Mouse (Mus musculus): ENCODE measurements around the gene Stac2. TPM values are rescaled to one million over a fixed set of nuclear protein-coding genes. Genes with fewer than 3 reads are reported as not detected.

The Stac2 gene
- total and polyA plus RNA-seq, 3 experiments, result 0.07 TPM; not detected in 2

- Histone ChIP-seq H3K4me2 (ENCODE audit: insufficient read depth, low read depth, poor library complexity, severe bottlenecking) (peak overlapping the region; percentile 37; the same call in 1 of the 2 replicates), H3K4me3 (replicated peaks in 1 of 3; ENCODE audit: low read depth in 2 of 3, low read length in 2 of 3, poor library complexity in 1 of 3) (peak overlapping the region in 1 of 3 experiments; percentile 2), H3K9ac (ENCODE audit: insufficient read depth, low read depth) (no peak overlapping the region), H3K79me2 (replicated peaks; ENCODE audit: control insufficient read depth, extremely low read depth, insufficient read depth, poor library complexity, severe bottlenecking) (no peaks in the 10 kb centered on the region), H3K27me3 (replicated peaks) (no peaks in the 10 kb centered on the region), H3K4me1 (ENCODE audit: control insufficient read depth in 1 of 2, insufficient read depth in 2 of 2) (peaks cover 2 to 9% of the 10 kb centered on the region in 2 experiments; a peak in 2 of 4 replicates), H3K9me3 (replicated peaks; ENCODE audit: low read length) (no peaks in the 10 kb centered on the region), H3K36me3 (replicated peaks in 1 of 2; ENCODE audit: control insufficient read depth in 1 of 2, insufficient read depth in 1 of 2, low read length in 1 of 2) (peaks cover 4 to 7% of the 10 kb centered on the region in 2 experiments), H3K27ac (ENCODE audit: insufficient read depth, low read depth) (no peak overlapping the region)
- TF ChIP-seq ZC3H11A (IDR thresholded peaks at IDR 0.05; ENCODE audit: low read depth, low read length) (no peak), MAFK (IDR thresholded peaks at IDR 0.05; ENCODE audit: insufficient replicate concordance, low read length) (peak; percentile 26; the same call in 1 of the 2 replicates), MEF2A (IDR thresholded peaks at IDR 0.05; ENCODE audit: borderline replicate concordance, low read depth, low read length) (peak; percentile 59; the same call in 1 of the 2 replicates)
- dilution Hi-C loops (cut with MboI; ENCODE audit: extremely low pct_ligation_motif_present, extremely low pct_unique_long_range_greater_than_20kb, low sequenced_read_pairs), result no loop called here
- in situ Hi-C loops (cut with MboI; ENCODE audit: low pct_ligation_motif_present, low pct_unique_long_range_greater_than_20kb, low sequenced_read_pairs), result no loop called here
- no peak for DNase-seq (ENCODE audit: extremely low read depth)
These were observed 17.3 kb downstream of the Stac2 start for GRCm38 (mm10) chr11:98035977-98036377.

GRCm38 (mm10) chr11:98034840-98035239, 18.4 kb downstream of the Stac2 start:
- DNase-seq (ENCODE audit: extremely low read depth), result no peak
- H3K36me3 ChIP-seq (replicated peaks in 1 of 2; ENCODE audit: control insufficient read depth in 1 of 2, insufficient read depth in 1 of 2, low read length in 1 of 2), result peaks cover 15 to 18% of the 10 kb centered on the region in 2 experiments
- H3K9me3 ChIP-seq (replicated peaks; ENCODE audit: low read length), result no peaks in the 10 kb centered on the region
- H3K4me3 ChIP-seq (replicated peaks in 1 of 3; ENCODE audit: low read depth in 2 of 3, low read length in 2 of 3, poor library complexity in 1 of 3), result no peak overlapping the region
- H3K27ac ChIP-seq (ENCODE audit: insufficient read depth, low read depth), result no peak overlapping the region
- H3K79me2 ChIP-seq (replicated peaks; ENCODE audit: control insufficient read depth, extremely low read depth, insufficient read depth, poor library complexity, severe bottlenecking), result no peaks in the 10 kb centered on the region
- in situ Hi-C loops (cut with MboI; ENCODE audit: low pct_ligation_motif_present, low pct_unique_long_range_greater_than_20kb, low sequenced_read_pairs) (no loop called here), dilution Hi-C loops (cut with MboI; ENCODE audit: extremely low pct_ligation_motif_present, extremely low pct_unique_long_range_greater_than_20kb, low sequenced_read_pairs) (no loop called here)
- H3K4me2 ChIP-seq (ENCODE audit: insufficient read depth, low read depth, poor library complexity, severe bottlenecking), result no peak overlapping the region
- H3K4me1 ChIP-seq (ENCODE audit: control insufficient read depth in 1 of 2, insufficient read depth in 2 of 2), result peaks cover 2 to 9% of the 10 kb centered on the region in 2 experiments; a peak in 3 of 4 replicates
- no peaks in the 10 kb centered on the region for H3K27me3 ChIP-seq (replicated peaks)
- TF ChIP-seq JUND (conservative IDR thresholded peaks at IDR 0.05; ENCODE audit: low read depth, low read length) (no peak), ZMIZ1 (IDR thresholded peaks at IDR 0.05; ENCODE audit: low read depth, low read length) (no peak), CTCF (conservative IDR thresholded peaks at IDR 0.05 in 1 of 2, IDR thresholded peaks at IDR 0.05 in 1 of 2; ENCODE audit: low read depth in 2 of 2, low read length in 2 of 2) (no peak), KAT2A (IDR thresholded peaks at IDR 0.05; ENCODE audit: insufficient replicate concordance, low read length) (no peak), USF2 (conservative IDR thresholded peaks at IDR 0.05; ENCODE audit: low read depth, low read length) (no peak), TBP (conservative IDR thresholded peaks at IDR 0.05; ENCODE audit: low read depth, low read length) (no peak), E2F4 (IDR thresholded peaks at IDR 0.05; ENCODE audit: insufficient replicate concordance, low read depth, low read length) (no peak), USF1 (IDR thresholded peaks at IDR 0.05; ENCODE audit: low read depth, low read length) (no peak), RCOR1 (conservative IDR thresholded peaks at IDR 0.05; ENCODE audit: low read depth, low read length) (no peak), SMC3 (IDR thresholded peaks at IDR 0.05; ENCODE audit: low read depth, low read length) (no peak), MAFK (IDR thresholded peaks at IDR 0.05; ENCODE audit: insufficient replicate concordance, low read length) (no peak), TCF12 (IDR thresholded peaks at IDR 0.05; ENCODE audit: low read depth, low read length) (no peak), EP300 (IDR thresholded peaks at IDR 0.05; ENCODE audit: low read length) (no peak), CHD1 (IDR thresholded peaks at IDR 0.05; ENCODE audit: low read depth, low read length) (no peak), ZC3H11A (IDR thresholded peaks at IDR 0.05; ENCODE audit: low read depth, low read length) (no peak), ETS1 (conservative IDR thresholded peaks at IDR 0.05; ENCODE audit: low read depth, low read length) (no peak)
- no peak overlapping the region for H3K9ac ChIP-seq (ENCODE audit: insufficient read depth, low read depth)
